Mouse (Mus musculus) layer of hippocampus, postnatal 25 days (tissue): ENCODE data around the gene Arhgap31. TPM values are rescaled to one million over a fixed set of nuclear protein-coding genes. Genes with fewer than 3 reads are reported as not detected.
"Not testable (repeated sequence)": the region's sequence is repeated elsewhere in the genome, so short reads cannot be mapped to it uniquely, and the experiment has no call there.

Experiments used
- DNase-seq, 2 experiments: peaks; one replicate each; pipeline ENCODE4 v3.0.0; 2022; ENCODE audit warnings: mixed read lengths in 2 of 2, low spot score in 1 of 2; ENCODE audit errors: extremely low spot score in 1 of 2
- total RNA-seq, 2 experiments: library from RNA; stranded (reverse); gene quantifications; 2 replicates each; pipeline ENCODE4 v1.2.3; 2021

The Arhgap31 gene
- total RNA-seq, 2 experiments from 2014 or later, result 18.1 to 18.7 TPM

GRCm38 (mm10) chr16:38729139-38729538 lies 16.1 kb upstream of the Arhgap31 start:
- no peak for DNase-seq

- no peak for DNase-seq
Observed at GRCm38 (mm10) chr16:38728576-38729132, 15.6 kb upstream of the Arhgap31 start.

- no peak for DNase-seq
Observed at GRCm38 (mm10) chr16:38724974-38725373, 11.9 kb upstream of the Arhgap31 start.

- DNase-seq, result no peak
Observed at GRCm38 (mm10) chr16:38724256-38724655, 11.2 kb upstream of the Arhgap31 start.

- DNase-seq, result no peak
Observed at GRCm38 (mm10) chr16:38721377-38721776, 8.3 kb upstream of the Arhgap31 start.

GRCm38 (mm10) chr16:38714259-38714526 lies 1.1 kb upstream of the Arhgap31 start:
- not testable (repeated sequence) for DNase-seq

- no peak for DNase-seq
Observed at GRCm38 (mm10) chr16:38713404-38714258, 557 bp upstream of the Arhgap31 start.

- no peak for DNase-seq
Observed at GRCm38 (mm10) chr16:38712105-38712504, 969 bp downstream of the Arhgap31 start.

GRCm38 (mm10) chr16:38711245-38711644 lies 1.8 kb downstream of the Arhgap31 start:
- no peak for DNase-seq

- DNase-seq, result no peak
Observed at GRCm38 (mm10) chr16:38708962-38709520, 4.0 kb downstream of the Arhgap31 start.

- DNase-seq, result no peak
Observed at GRCm38 (mm10) chr16:38706782-38707181, 6.3 kb downstream of the Arhgap31 start.

GRCm38 (mm10) chr16:38705531-38706281 lies 7.4 kb downstream of the Arhgap31 start:
- no peak for DNase-seq

- DNase-seq, result no peak
Observed at GRCm38 (mm10) chr16:38703501-38703900, 9.6 kb downstream of the Arhgap31 start.

GRCm38 (mm10) chr16:38702316-38702715 lies 10.8 kb downstream of the Arhgap31 start:
- no peak for DNase-seq

GRCm38 (mm10) chr16:38701492-38702185 lies 11.4 kb downstream of the Arhgap31 start:
- DNase-seq, result no peak

- no peak for DNase-seq
Observed at GRCm38 (mm10) chr16:38700392-38701162, 12.5 kb downstream of the Arhgap31 start.

- no peak for DNase-seq
Observed at GRCm38 (mm10) chr16:38697611-38698010, 15.5 kb downstream of the Arhgap31 start.

GRCm38 (mm10) chr16:38695557-38695956 lies 17.5 kb downstream of the Arhgap31 start:
- no peak for DNase-seq

- no peak for DNase-seq
Observed at GRCm38 (mm10) chr16:38694906-38695540, 18.1 kb downstream of the Arhgap31 start.
